Mouse (Mus musculus) ES-Bruce4 (cell line): ENCODE results near the gene Mospd2. TPM values are rescaled to one million over a fixed set of nuclear protein-coding genes. Genes with fewer than 3 reads are reported as not detected.

ENCODE experiments used
- H3K27ac ChIP-seq: 2 replicates; pipeline ENCODE4 v1.5.1; 2012; ENCODE audit warnings: low read length, inconsistent platforms; ENCODE audit not compliant: insufficient read depth
- H3K27me3 ChIP-seq: 2 replicates; pipeline ENCODE4 v1.6.1; 2012; ENCODE audit warnings: mild to moderate bottlenecking, low read length, inconsistent platforms; ENCODE audit not compliant: control insufficient read depth, poor library complexity, insufficient read depth, severe bottlenecking
- H3K36me3 ChIP-seq: 2 replicates; pipeline ENCODE4 v1.6.1; 2012; ENCODE audit warnings: inconsistent platforms, mild to moderate bottlenecking, low read length, moderate library complexity; ENCODE audit not compliant: control insufficient read depth, poor library complexity, insufficient read depth, severe bottlenecking
- H3K4me1 ChIP-seq: one replicate; pipeline ENCODE4 v1.8.1; 2011; ENCODE audit warnings: low read length; ENCODE audit not compliant: control insufficient read depth, insufficient read depth
- H3K4me3 ChIP-seq: 2 replicates; pipeline ENCODE4 v1.5.1; 2011; ENCODE audit warnings: low read depth, mild to moderate bottlenecking, low read length
- H3K9ac ChIP-seq: 2 replicates; pipeline ENCODE4 v1.6.1; 2012; ENCODE audit warnings: low read depth, mild to moderate bottlenecking, inconsistent platforms; ENCODE audit not compliant: poor library complexity, severe bottlenecking
- H3K9me3 ChIP-seq: replicated peaks from 2 replicates; pipeline ENCODE4 v1.6.1; 2012; ENCODE audit warnings: mild to moderate bottlenecking, low read length, inconsistent platforms; ENCODE audit not compliant: control insufficient read depth, poor library complexity, insufficient read depth, severe bottlenecking
- CTCF ChIP-seq: IDR thresholded peaks from one replicate; pipeline ENCODE4 v1.8.1; 2011; ENCODE audit warnings: low read depth, low read length
- EP300 ChIP-seq: IDR thresholded peaks from 2 replicates; pipeline ENCODE4 v1.6.1; 2011; ENCODE audit warnings: low read depth, low read length; ENCODE audit not compliant: insufficient read depth
- POLR2A ChIP-seq: IDR thresholded peaks from one replicate; pipeline ENCODE4 v1.8.1; 2011; ENCODE audit warnings: low read length; ENCODE audit not compliant: insufficient read depth
- polyA plus RNA-seq: library from polyadenylated mRNA; stranded (reverse); fragments of >200 nt; gene quantifications from 2 replicates; pipeline ENCODE4 v1.2.4, GENCODE M21; 2011; ENCODE audit warnings: low read depth; ENCODE audit not compliant: missing spikeins, insufficient read depth, insufficient read length

Gene Mospd2
- 30.5 and 37.8 TPM in 2 replicates for polyA plus RNA-seq

DNA sequence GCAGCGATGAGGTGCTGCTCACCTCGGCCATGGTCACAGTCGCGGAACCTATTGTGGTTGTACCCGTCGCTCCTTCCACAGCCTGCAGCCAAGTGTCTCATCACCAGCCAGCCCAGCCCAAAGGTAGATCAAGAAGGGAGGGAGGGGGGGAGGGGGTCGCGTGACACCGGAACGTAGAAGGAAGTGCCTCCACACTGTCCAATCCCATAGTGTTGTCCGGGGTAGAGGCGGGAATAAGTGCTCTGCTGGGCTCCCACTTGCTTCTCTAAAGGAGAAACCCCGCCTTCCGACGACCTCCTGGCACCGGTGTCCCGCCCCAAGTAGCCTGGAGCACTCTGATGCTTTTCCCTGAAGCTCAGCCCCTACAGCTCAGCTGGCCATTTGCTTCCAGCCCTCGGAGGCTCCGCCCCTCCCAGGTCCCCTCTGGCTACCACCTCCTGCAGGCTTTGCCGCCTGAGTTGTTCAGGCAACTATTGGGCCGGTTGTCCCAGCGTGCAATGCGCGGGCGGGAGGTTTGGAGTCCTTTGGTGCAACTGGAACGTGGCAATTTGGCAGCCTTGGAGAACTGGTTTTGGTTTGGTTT lies at the start of gene Mospd2, which contains the start of gene Fancb:
Gene Mospd2, minus strand, starts transcription at position 183 of the 583 bp plus-strand sequence.
Gene Fancb, plus strand, starts transcription at position 400 of the 583 bp plus-strand sequence.
- peak within 1 kb of the TSS; percentile 67 for H3K27ac ChIP-seq
- H3K4me3 ChIP-seq = peak within 1 kb of the TSS; percentile 90
- no peaks in the 10 kb centered on the region for H3K36me3 ChIP-seq
- peaks cover 2% of the 10 kb centered on the region for H3K4me1 ChIP-seq
- H3K9me3 ChIP-seq = no peaks in the 10 kb centered on the region
- no peak for TF ChIP-seq EP300
- TF ChIP-seq CTCF = no peak
- TF ChIP-seq POLR2A = peak; percentile 14
- H3K27me3 ChIP-seq = no peaks in the 10 kb centered on the region
- peak within 1 kb of the TSS; percentile 74 for H3K9ac ChIP-seq

- H3K9me3 ChIP-seq = no peaks in the 10 kb centered on the region
- H3K27ac ChIP-seq = no peak within 1 kb of the TSS
- no peaks in the 10 kb centered on the region for H3K36me3 ChIP-seq
- no peaks in the 10 kb centered on the region for H3K4me1 ChIP-seq
- no peak within 1 kb of the TSS for H3K9ac ChIP-seq
- H3K4me3 ChIP-seq = no peak within 1 kb of the TSS
- TF ChIP-seq EP300 (no peak), CTCF (no peak), POLR2A (no peak)
- no peaks in the 10 kb centered on the region for H3K27me3 ChIP-seq
These were observed 24.7 kb upstream of the Mospd2 start, which contains the start of gene Gm17604 for GRCm38 (mm10) chrX:165004779-165005324. Gm17604 (minus strand) TSS chrX:165004829.

GRCm38 (mm10) chrX:165003141-165003540 lies 23.0 kb upstream of the Mospd2 start:
- no peak for TF ChIP-seq EP300
- no peak for TF ChIP-seq POLR2A
- no peak for TF ChIP-seq CTCF
- H3K9ac ChIP-seq = no peak overlapping the region
- H3K4me1 ChIP-seq = no peaks in the 10 kb centered on the region
- H3K27ac ChIP-seq = no peak overlapping the region
- H3K4me3 ChIP-seq = no peak overlapping the region
- H3K36me3 ChIP-seq = no peaks in the 10 kb centered on the region
- H3K9me3 ChIP-seq = no peaks in the 10 kb centered on the region
- no peaks in the 10 kb centered on the region for H3K27me3 ChIP-seq

- Histone ChIP-seq H3K27me3 (no peaks in the 10 kb centered on the region), H3K9ac (no peak overlapping the region), H3K4me1 (peaks cover 2% of the 10 kb centered on the region), H3K36me3 (no peaks in the 10 kb centered on the region), H3K9me3 (no peaks in the 10 kb centered on the region), H3K4me3 (no peak overlapping the region), H3K27ac (no peak overlapping the region)
- TF ChIP-seq EP300 = no peak
- TF ChIP-seq CTCF = no peak
- TF ChIP-seq POLR2A = no peak
These were observed 1.3 kb downstream of the Mospd2 start for GRCm38 (mm10) chrX:164978866-164979265.

GRCm38 (mm10) chrX:164971206-164971605 lies 9.0 kb downstream of the Mospd2 start:
- Histone ChIP-seq H3K9ac (no peak overlapping the region), H3K27ac (no peak overlapping the region), H3K27me3 (no peaks in the 10 kb centered on the region), H3K36me3 (no peaks in the 10 kb centered on the region), H3K9me3 (no peaks in the 10 kb centered on the region), H3K4me1 (no peaks in the 10 kb centered on the region), H3K4me3 (no peak overlapping the region)
- TF ChIP-seq CTCF (no peak), EP300 (no peak), POLR2A (no peak)
